Mouse (Mus musculus): ENCODE measurements around the gene Cdc123. TPM values are rescaled to one million over a fixed set of nuclear protein-coding genes. Genes with fewer than 3 reads are reported as not detected.
"Not testable (repeated sequence)": the region's sequence is repeated elsewhere in the genome, so short reads cannot be mapped to it uniquely, and the experiment has no call there.

Gene Cdc123
- total and polyA plus RNA-seq, 3 experiments = 48.2 to 86.8 (median 79.3) TPM

GRCm38 (mm10) chr2:5821264-5821663 lies 23.7 kb downstream of the Cdc123 start:
- WGBS = 89% methylated on average over 10 of the region's 10 CpGs
- H3K9ac ChIP-seq (ENCODE audit: low read depth, low read length) = no peak overlapping the region
- H3K27ac ChIP-seq = no peak overlapping the region
- H3K36me3 ChIP-seq (ENCODE audit: control insufficient read depth, insufficient read depth, low read length) = no peaks in the 10 kb centered on the region; the same call in 1 of the 2 replicates
- no peaks in the 10 kb centered on the region; the same call in 1 of the 2 replicates for H3K4me1 ChIP-seq (ENCODE audit: control insufficient read depth, insufficient read depth, low read length)
- H3K79me2 ChIP-seq (replicated peaks; ENCODE audit: control insufficient read depth, insufficient read depth, low read length) = no peaks in the 10 kb centered on the region
- H3K27me3 ChIP-seq (ENCODE audit: control insufficient read depth, insufficient read depth, low read length) = no peaks in the 10 kb centered on the region
- intact Hi-C loops (cut with DNase I) = no loop called here
- no peak for DNase-seq
- TF ChIP-seq POLR2A (IDR thresholded peaks at IDR 0.05; ENCODE audit: insufficient read depth, low read depth, low read length) (no peak), EP300 (IDR thresholded peaks at IDR 0.05; ENCODE audit: insufficient read depth, low read depth, low read length) (no peak), CTCF (IDR thresholded peaks at IDR 0.05) (no peak)
- no peak overlapping the region for H3K4me3 ChIP-seq

- WGBS = 82% methylated on average over 5 of the region's 5 CpGs
- Histone ChIP-seq H3K9ac (ENCODE audit: low read depth, low read length) (no peak overlapping the region), H3K27me3 (ENCODE audit: control insufficient read depth, insufficient read depth, low read length) (no peaks in the 10 kb centered on the region), H3K27ac (no peak overlapping the region), H3K4me1 (ENCODE audit: control insufficient read depth, insufficient read depth, low read length) (no peaks in the 10 kb centered on the region), H3K4me3 (no peak overlapping the region), H3K79me2 (replicated peaks; ENCODE audit: control insufficient read depth, insufficient read depth, low read length) (no peaks in the 10 kb centered on the region), H3K36me3 (ENCODE audit: control insufficient read depth, insufficient read depth, low read length) (no peaks in the 10 kb centered on the region; the same call in 1 of the 2 replicates)
- peak in 1 of 2 experiments; percentile 13 for DNase-seq
- no peak for TF ChIP-seq CTCF (IDR thresholded peaks at IDR 0.05)
- TF ChIP-seq POLR2A (IDR thresholded peaks at IDR 0.05; ENCODE audit: insufficient read depth, low read depth, low read length) = no peak
- TF ChIP-seq EP300 (IDR thresholded peaks at IDR 0.05; ENCODE audit: insufficient read depth, low read depth, low read length) = no peak
- intact Hi-C loops (cut with DNase I) = no loop called here
Measured at GRCm38 (mm10) chr2:5811235-5811782, 33.7 kb downstream of the Cdc123 start.

- intact Hi-C loops (cut with DNase I) = no loop called here
- WGBS = 97% methylated on average over 5 of the region's 5 CpGs
- Histone ChIP-seq H3K79me2 (replicated peaks; ENCODE audit: control insufficient read depth, insufficient read depth, low read length) (no peaks in the 10 kb centered on the region), H3K4me3 (no peak overlapping the region), H3K9ac (ENCODE audit: low read depth, low read length) (no peak overlapping the region), H3K27ac (no peak overlapping the region), H3K27me3 (ENCODE audit: control insufficient read depth, insufficient read depth, low read length) (no peaks in the 10 kb centered on the region), H3K4me1 (ENCODE audit: control insufficient read depth, insufficient read depth, low read length) (no peaks in the 10 kb centered on the region), H3K36me3 (ENCODE audit: control insufficient read depth, insufficient read depth, low read length) (no peaks in the 10 kb centered on the region; the same call in 1 of the 2 replicates)
- no peak for TF ChIP-seq POLR2A (IDR thresholded peaks at IDR 0.05; ENCODE audit: insufficient read depth, low read depth, low read length)
- TF ChIP-seq EP300 (IDR thresholded peaks at IDR 0.05; ENCODE audit: insufficient read depth, low read depth, low read length) = no peak
- TF ChIP-seq CTCF (IDR thresholded peaks at IDR 0.05) = no peak
- no peak for DNase-seq
Measured at GRCm38 (mm10) chr2:5810036-5810718, 34.8 kb downstream of the Cdc123 start.

- H3K36me3 ChIP-seq (ENCODE audit: control insufficient read depth, insufficient read depth, low read length) = not testable (repeated sequence)
Measured at GRCm38 (mm10) chr2:5806201-5806600, 38.8 kb downstream of the Cdc123 start.

GRCm38 (mm10) chr2:5805228-5805627 lies 39.7 kb downstream of the Cdc123 start:
- H3K79me2 ChIP-seq (replicated peaks; ENCODE audit: control insufficient read depth, insufficient read depth, low read length) = no peaks in the 10 kb centered on the region
- no peak for DNase-seq
- WGBS = 95% methylated on average over 7 of the region's 7 CpGs
- no peaks in the 10 kb centered on the region; the same call in 1 of the 2 replicates for H3K36me3 ChIP-seq (ENCODE audit: control insufficient read depth, insufficient read depth, low read length)
- no peaks in the 10 kb centered on the region for H3K27me3 ChIP-seq (ENCODE audit: control insufficient read depth, insufficient read depth, low read length)
- no peak overlapping the region for H3K27ac ChIP-seq
- no peak for TF ChIP-seq POLR2A (IDR thresholded peaks at IDR 0.05; ENCODE audit: insufficient read depth, low read depth, low read length)
- no peak for TF ChIP-seq CTCF (IDR thresholded peaks at IDR 0.05)
- no peak for TF ChIP-seq EP300 (IDR thresholded peaks at IDR 0.05; ENCODE audit: insufficient read depth, low read depth, low read length)
- H3K4me1 ChIP-seq (ENCODE audit: control insufficient read depth, insufficient read depth, low read length) = no peaks in the 10 kb centered on the region; the same call in 1 of the 2 replicates
- no peak overlapping the region for H3K4me3 ChIP-seq
- intact Hi-C loops (cut with DNase I) = loop anchor here (5.0 to 10.0 kb wide), 3 partner anchors 90 to 720 kb away; partner anchors contain the start of gene Camk1d
- no peak overlapping the region for H3K9ac ChIP-seq (ENCODE audit: low read depth, low read length)

More at GRCm38 (mm10) chr2:5806201-5806600, 38.8 kb downstream of the Cdc123 start:
- not testable (repeated sequence) for DNase-seq; H3K9ac ChIP-seq (ENCODE audit: low read depth, low read length); H3K27me3 ChIP-seq (ENCODE audit: control insufficient read depth, insufficient read depth, low read length); H3K4me3 ChIP-seq; H3K4me1 ChIP-seq (ENCODE audit: control insufficient read depth, insufficient read depth, low read length); H3K27ac ChIP-seq; H3K79me2 ChIP-seq (replicated peaks; ENCODE audit: control insufficient read depth, insufficient read depth, low read length)
- 83% methylated on average over 3 of the region's 3 CpGs for WGBS
- TF ChIP-seq CTCF (IDR thresholded peaks at IDR 0.05) = peak; percentile 60
- intact Hi-C loops (cut with DNase I) = loop anchor here (5.0 to 10.0 kb wide), 3 partner anchors 91 to 721 kb away; partner anchors contain the start of gene Camk1d
